Mouse (Mus musculus): ENCODE measurements at regions not wholly inside any gene's neighbourhood (a gene's known extent, or its start where the extent isn't known, plus 50 kb on each side); places are given as distances from the start of the nearest gene placed in this dataset.

- no peak for DNase-seq
Measured at GRCm38 (mm10) chr8:9048116-9048515, 357.8 kb upstream of the Arglu1 start.

GRCm38 (mm10) chr8:9042835-9043792 is 352.8 kb upstream of the Arglu1 start:
- DNase-seq = no peak

- no peak for DNase-seq
Measured at GRCm38 (mm10) chr8:9029156-9029555, 338.8 kb upstream of the Arglu1 start.

GRCm38 (mm10) chr8:9027672-9028071 is 337.4 kb upstream of the Arglu1 start:
- DNase-seq = no peak

- DNase-seq = no peak
Measured at GRCm38 (mm10) chr8:9025872-9026271, 335.6 kb upstream of the Arglu1 start.

- DNase-seq = no peak
Measured at GRCm38 (mm10) chr8:9025378-9025777, 335.1 kb upstream of the Arglu1 start.

GRCm38 (mm10) chr8:9020744-9021143 is 330.4 kb upstream of the Arglu1 start:
- no peak for DNase-seq

- peak; percentile 60 for DNase-seq
Measured at GRCm38 (mm10) chr8:9020180-9020579, 329.9 kb upstream of the Arglu1 start.

- no peak for DNase-seq
Measured at GRCm38 (mm10) chr8:9011785-9012510, 321.6 kb upstream of the Arglu1 start.

- DNase-seq = no peak
Measured at GRCm38 (mm10) chr8:9008006-9008780, 317.9 kb upstream of the Arglu1 start.

- no peak for DNase-seq
Measured at GRCm38 (mm10) chr8:8999914-9000313, 309.6 kb upstream of the Arglu1 start.

- DNase-seq = peak; percentile 17
Measured at GRCm38 (mm10) chr8:8997621-8998020, 307.3 kb upstream of the Arglu1 start.

- DNase-seq = peak; percentile 79
Measured at GRCm38 (mm10) chr8:8994596-8995189, 304.4 kb upstream of the Arglu1 start.

- no peak for DNase-seq
Measured at GRCm38 (mm10) chr8:8994008-8994407, 303.7 kb upstream of the Arglu1 start.

- peak; percentile 70 for DNase-seq
Measured at GRCm38 (mm10) chr8:8992461-8993032, 302.2 kb upstream of the Arglu1 start.

- peak; percentile 19 for DNase-seq
Measured at GRCm38 (mm10) chr8:8991026-8991425, 300.7 kb upstream of the Arglu1 start.

- DNase-seq = no peak
Measured at GRCm38 (mm10) chr8:8986068-8986467, 295.7 kb upstream of the Arglu1 start.

GRCm38 (mm10) chr8:8985395-8985794 is 295.1 kb upstream of the Arglu1 start:
- no peak for DNase-seq

GRCm38 (mm10) chr8:8984829-8985251 is 294.5 kb upstream of the Arglu1 start:
- peak; percentile 57 for DNase-seq

- no peak for DNase-seq
Measured at GRCm38 (mm10) chr8:8984159-8984828, 294.0 kb upstream of the Arglu1 start.

- no peak for DNase-seq
Measured at GRCm38 (mm10) chr8:8983133-8983661, 292.9 kb upstream of the Arglu1 start.
